Mouse (Mus musculus): ENCODE data around the gene Zfp114.

Gene Zfp114

DNA sequence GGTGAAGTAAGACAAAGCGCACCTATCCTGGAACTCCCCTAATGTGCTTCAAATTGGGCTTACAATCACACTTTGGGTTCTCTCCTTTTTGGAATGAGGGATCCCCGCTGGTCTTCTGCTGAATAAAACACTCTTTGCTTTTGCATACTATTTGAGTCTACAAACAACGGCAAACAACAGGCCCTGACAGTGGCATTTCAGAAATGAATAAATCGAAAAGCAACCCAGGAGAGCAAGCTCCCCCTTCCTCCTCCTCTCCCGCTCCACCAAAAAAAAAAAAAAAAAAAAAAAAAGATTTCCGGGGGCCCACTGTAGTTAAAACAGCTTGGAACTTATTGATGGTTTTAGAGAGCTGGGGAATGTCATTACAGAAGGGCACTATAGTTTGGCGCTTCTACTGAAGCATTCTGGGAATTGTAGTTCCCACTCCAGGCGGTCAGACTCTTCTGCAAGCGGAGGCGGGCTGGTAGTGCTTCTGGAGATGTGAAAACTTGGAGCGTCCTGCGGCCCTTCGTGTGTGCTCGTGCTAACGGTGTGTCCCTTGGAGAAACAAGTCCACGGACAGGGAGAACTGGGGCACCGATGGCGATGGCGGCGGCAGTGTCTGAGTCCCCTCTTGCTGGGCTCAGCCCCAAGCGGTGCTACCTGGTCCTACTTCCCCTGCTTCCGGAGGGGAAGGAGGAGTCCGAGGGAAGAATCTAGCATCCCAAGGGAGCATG is at the start of gene Zfp114:
Gene Zfp114 (plus strand): TSS at position 443 of the 719 bp plus-strand sequence.
- peak; percentile 53 to 76 for DNase-seq

GRCm38 (mm10) chr7:24133425-24133995 is 41.4 kb upstream of the Zfp114 start:
- DNase-seq = no peak

- DNase-seq = peak; percentile 87 to 92
These were observed 40.6 kb upstream of the Zfp114 start, which contains the start of gene Zfp235 for GRCm38 (mm10) chr7:24133996-24134828. TSS of gene Zfp235 (plus strand) at chr7:24134169.

DNA sequence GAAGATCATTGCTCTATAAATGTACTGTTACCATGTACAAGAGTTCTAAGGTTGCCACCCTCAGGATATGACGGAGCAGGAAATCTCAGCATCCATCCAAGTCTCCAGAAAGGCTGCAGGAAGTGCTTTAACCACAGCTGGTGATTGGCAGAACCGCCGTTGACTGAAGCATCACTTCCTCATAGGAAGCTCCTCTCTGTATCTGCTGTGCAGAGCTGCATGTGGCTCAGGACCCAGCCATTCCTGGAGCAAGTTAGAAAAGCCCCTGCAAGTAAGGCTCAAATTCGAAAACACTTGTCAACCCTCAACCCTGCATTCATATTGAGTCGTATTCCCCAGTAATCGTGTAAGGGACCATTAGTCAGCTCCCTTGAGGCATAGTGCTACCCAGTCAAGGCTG is 32.3 kb upstream of the Zfp114 start:
- no peak for DNase-seq

DNA sequence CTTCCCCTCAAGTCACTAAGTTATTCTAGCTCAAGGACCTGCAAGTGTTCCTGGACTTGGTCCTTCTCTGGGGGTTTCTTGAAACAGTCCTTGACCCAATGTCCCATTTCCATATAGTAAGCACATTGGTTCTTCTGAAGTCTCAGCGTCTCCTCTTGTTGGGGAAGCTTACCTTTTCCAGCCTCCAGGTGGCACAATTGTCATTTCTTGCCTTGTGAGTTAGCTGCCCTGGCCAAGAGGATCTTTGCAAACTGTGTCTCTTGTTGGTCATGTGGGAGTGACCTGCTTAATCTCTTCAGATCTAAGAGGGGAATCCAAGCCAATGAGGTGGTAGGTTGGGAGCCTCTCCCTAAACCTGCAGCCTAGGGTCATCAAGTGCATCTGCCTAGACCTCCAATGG is 21.6 kb upstream of the Zfp114 start:
- peak; percentile 37 to 43 for DNase-seq

DNA sequence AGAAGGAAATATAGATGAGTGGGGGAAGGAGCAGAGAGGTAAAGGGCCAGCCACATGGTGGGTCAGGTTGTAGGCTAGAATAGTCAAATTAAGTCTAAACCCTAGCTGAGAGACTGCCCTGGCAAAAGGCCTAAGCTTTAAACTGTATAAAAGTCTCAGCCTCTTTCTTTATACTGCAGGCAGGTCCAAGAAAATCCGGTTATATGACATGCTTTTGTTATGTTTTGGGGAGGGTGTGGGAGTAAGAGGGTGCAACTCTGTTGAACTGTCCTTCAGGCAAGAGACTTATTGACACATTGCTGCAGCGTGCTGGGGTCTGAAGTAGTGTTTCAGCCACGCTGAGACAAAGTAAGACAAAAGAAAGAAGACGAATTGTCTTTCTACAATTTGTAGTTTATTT is 2.7 kb upstream of the Zfp114 start:
- no peak for DNase-seq

- no peak for DNase-seq
These were observed 464 bp downstream of the Zfp114 start for GRCm38 (mm10) chr7:24175337-24175711.

- DNase-seq = no peak
These were observed 12.8 kb downstream of the Zfp114 start for GRCm38 (mm10) chr7:24187611-24188010.

- no peak for DNase-seq
These were observed 14.2 kb downstream of the Zfp114 start for GRCm38 (mm10) chr7:24188901-24189570.

- DNase-seq = no peak
These were observed 14.7 kb downstream of the Zfp114 start for GRCm38 (mm10) chr7:24189571-24189944.

DNA sequence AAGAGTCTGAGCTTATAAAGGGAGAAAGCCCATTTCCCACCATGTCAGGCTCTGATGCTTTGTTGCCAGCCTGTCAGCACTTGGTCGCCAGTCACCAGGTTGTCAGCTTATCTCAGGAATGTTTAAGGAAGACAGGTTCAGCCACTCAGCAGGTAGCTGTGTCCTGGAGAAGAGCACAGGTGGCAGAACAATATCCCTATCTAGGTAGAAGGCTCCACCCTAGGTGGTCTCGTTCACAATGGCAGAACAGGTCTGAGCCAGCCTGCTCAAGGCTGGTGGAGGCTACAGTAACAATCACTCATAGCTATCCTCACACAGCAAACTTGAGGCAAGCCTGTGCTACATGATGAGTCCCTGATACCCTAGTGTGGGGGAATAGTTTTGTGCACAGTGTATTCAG is 16.5 kb downstream of the Zfp114 start:
- no peak for DNase-seq

DNA sequence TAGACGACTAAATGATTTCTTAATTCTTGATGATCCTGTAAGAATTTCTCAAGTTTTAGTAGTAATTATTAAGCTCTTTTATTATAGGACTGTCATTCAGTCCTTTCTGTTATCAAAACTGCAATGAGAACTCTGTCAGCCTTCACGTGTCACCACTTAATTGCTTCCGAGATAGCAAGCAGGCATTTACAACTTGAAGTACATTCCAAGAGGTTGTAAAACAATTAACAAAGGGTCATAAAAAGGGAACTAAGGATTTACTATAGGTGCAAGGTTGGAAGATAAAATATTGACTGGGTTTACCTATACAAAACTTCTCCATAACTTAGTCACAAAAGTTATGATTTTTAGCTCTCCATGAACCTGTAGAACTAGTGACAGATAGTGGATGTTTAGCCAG is 18.3 kb downstream of the Zfp114 start:
- no peak for DNase-seq

- DNase-seq = no peak
These were observed 22.1 kb downstream of the Zfp114 start for GRCm38 (mm10) chr7:24196961-24197360.

- peak; percentile 76 to 87 for DNase-seq
These were observed 32.8 kb downstream of the Zfp114 start for GRCm38 (mm10) chr7:24207488-24208261.

DNA sequence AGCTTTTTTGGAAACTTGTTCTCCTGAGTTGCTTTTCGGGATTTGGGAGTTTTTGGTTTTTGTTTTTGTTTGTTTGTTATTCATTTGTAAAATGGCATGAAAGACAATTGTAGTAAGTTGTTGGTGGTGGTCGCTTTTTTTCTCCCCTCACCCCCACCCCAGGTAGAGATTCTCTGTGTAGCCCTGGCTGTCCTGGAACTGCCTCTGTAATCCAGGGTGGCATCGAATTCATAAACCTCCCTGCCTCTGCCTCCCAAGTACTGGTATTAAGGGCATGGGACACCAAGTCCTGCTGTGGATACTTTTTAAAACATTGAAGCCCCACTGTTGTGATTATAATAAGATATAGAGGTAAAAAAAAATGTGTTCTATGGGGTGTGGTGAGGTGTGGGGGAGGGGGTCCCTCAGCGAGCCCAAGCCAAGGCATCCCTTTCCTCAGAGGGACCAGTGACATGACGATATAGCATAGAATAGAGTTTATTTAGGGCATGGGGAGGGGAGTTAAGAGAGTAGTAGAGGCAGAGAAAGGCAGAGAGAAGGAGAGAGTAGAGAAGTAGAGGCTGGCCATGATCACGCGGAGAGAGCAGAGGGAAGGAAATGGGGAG is 33.5 kb downstream of the Zfp114 start:
- no peak for DNase-seq

- no peak for DNase-seq
These were observed 35.4 kb downstream of the Zfp114 start for GRCm38 (mm10) chr7:24210296-24210695.

DNA sequence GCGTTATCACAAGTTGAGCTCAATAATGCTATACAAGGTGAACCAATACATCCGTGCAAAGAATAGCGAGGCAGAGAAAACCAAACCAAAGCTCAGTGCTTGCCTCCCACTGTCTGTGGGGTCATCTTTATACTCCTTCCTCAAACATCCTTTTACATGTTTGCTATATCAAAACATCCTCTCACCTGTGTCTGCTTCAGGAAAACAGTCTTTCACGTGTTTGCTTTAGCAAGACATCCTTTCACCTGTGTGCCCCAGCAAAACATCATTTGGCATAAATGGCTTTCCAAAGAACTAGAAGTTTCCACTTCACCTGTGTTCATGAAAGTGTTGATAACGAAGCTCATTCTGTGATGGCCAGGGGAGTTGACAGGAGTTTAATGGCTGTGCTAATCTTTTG is 36.5 kb downstream of the Zfp114 start, which contains the start of gene Zfp111:
Gene Zfp111 (minus strand): TSS at position 101 of the 400 bp plus-strand sequence.
- DNase-seq = no peak
